Mouse (Mus musculus) embryonic fibroblast, embryonic 13.5 days (primary cell): ENCODE results near the gene Pten.
A peak's percentile ranks its signal among the peaks of the same experiment; 100 is the strongest.

Experiments
- CTCF ChIP-seq: IDR thresholded peaks from 2 replicates; pipeline ENCODE4 v1.5.1; 2011; ENCODE audit warnings: mild to moderate bottlenecking, control low read depth, low read length, moderate library complexity, borderline replicate concordance; ENCODE audit not compliant: insufficient read depth
- POLR2A ChIP-seq: IDR thresholded peaks from 2 replicates; pipeline ENCODE4 v1.6.1; 2011; ENCODE audit warnings: low read depth, mild to moderate bottlenecking, control low read depth, low read length, moderate library complexity

GRCm38 (mm10) chr19:32758793-32759161 is 1.5 kb downstream of the Pten start:
- TF ChIP-seq POLR2A (0 out of 2 replicates have a peak, but pooled peaks have one; percentile 18), CTCF (no peak)
